Mouse (Mus musculus): Measurements from ENCODE around the gene Mpst. TPM values are rescaled to one million over a fixed set of nuclear protein-coding genes. Genes with fewer than 3 reads are reported as not detected.

The Mpst gene
- 1 to 10 TPM; 1.5 to 8.3 TPM for polyA plus RNA-seq (2017; shearing (Covaris generic))

GRCm38 (mm10) chr15:78406293-78406934 is at the start of gene Mpst:
TSS of gene Mpst (plus strand) at chr15:78406416.

GRCm38 (mm10) chr15:78395478-78395962 is 10.7 kb upstream of the Mpst start, which contains the start of gene Tex33:
TSS of gene Tex33 (minus strand) at chr15:78395912.

DNA sequence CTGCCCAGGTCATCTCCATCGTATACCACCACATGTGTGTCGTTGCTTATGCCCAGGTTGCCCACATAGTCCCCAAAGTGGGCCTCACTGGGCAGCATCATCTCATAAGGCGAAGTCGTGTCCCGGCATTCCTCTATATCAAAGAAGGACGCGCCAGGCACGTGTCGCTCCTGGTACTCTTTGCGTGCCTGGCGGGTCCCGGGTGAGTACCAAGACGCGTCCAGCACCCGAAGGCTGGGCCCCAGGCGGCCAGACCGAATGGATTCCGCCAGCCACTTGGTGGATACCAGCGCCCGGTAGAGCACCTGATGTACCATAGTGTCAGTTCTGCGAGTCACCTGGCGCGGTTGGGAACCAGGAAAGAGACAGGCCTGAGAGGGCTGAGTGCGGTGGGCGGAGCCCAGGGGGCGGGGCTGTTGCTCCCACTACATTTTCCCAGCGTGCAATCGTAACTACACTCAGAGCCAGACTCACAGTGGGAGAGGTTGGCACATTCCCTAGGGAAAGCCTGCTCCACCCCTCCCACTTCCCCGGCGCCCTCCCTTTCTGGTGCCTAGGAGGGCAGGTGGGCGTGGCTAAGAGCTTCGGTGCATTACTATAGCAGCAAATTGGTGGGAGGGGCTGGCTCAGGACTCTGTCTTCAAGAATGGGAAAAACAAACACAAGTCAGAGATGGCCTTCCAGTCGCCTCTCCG is 552 bp upstream of the Mpst start, which contains the start of gene Tst:
Gene Tst (minus strand): TSS at position 391 of the 695 bp plus-strand sequence.

DNA sequence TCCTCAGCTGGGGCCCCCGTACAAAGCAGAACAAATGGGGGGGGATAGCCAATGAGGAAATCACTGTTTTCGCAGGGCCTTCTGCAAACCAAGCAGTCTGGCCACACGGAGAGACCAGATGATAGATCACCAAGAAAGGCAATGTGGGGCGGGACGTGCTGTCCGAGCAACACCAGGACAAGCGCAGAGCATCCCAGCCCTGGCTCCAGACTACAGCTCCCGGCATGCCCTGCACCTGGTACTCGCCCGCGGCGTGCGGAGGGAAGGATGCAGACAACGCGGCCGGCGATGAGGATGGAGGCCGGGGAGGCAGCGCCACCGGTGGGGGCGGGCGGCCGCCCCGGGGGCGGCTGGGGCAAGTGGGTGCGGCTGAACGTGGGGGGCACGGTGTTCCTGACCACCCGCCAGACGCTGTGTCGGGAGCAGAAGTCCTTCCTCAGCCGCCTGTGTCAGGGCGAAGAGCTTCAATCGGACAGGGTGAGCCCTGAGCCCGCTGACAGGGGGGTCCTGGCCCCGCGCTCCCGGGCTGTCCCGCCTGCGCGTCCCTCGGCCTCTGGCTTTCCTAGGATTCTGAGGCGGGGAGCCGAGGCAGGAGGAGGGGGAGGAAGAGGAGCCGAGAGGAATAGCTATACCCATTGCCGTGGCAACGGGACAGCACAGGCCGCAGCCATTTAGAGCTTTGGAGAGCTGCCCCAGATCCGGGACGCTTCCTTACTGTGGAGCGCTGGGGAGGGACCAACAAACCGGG is 22.3 kb downstream of the Mpst start, which contains the start of gene Kctd17:
Gene Kctd17 (plus strand): TSS at position 174 of the 748 bp plus-strand sequence.

Other genes with a start within 250 kb of the Mpst start
- gene Ift27, start 232.3 kb upstream of the Mpst start, polyA plus RNA-seq (2017; shearing (Covaris generic)), result 10 to 100 TPM; 58.7 to 62.5 TPM
- gene Pvalb, start 200.0 kb upstream of the Mpst start, polyA plus RNA-seq (2017; shearing (Covaris generic)), result not detected
- gene Ncf4, start 161.6 kb upstream of the Mpst start, polyA plus RNA-seq (2017; shearing (Covaris generic)), result 100 to 1,000 TPM; 223 to 226 TPM
- under 1 TPM in 1 of 2 experiments, not detected in 1; 0.10 TPM for gene Csf2rb2, start 100.7 kb upstream of the Mpst start, polyA plus RNA-seq (2017; shearing (Covaris generic))
- gene Csf2rb, start 80.7 kb upstream of the Mpst start, polyA plus RNA-seq (2017; shearing (Covaris generic)), result 1 to 10 TPM in 1 of 2 experiments, under 1 TPM in 1; 0.95 to 3.7 TPM
- gene Tex33, start 10.5 kb upstream of the Mpst start, polyA plus RNA-seq (2017; shearing (Covaris generic)), result not detected
- under 1 TPM; 0.17 to 0.87 TPM for gene Tst, start 509 bp upstream of the Mpst start, polyA plus RNA-seq (2017; shearing (Covaris generic))
- gene Kctd17, start 22.1 kb downstream of the Mpst start, polyA plus RNA-seq (2017; shearing (Covaris generic)), result 10 to 100 TPM; 12.6 to 37.3 TPM
- gene Tmprss6, start 62.2 kb downstream of the Mpst start, polyA plus RNA-seq (2017; shearing (Covaris generic)), result under 1 TPM in 1 of 2 experiments, not detected in 1; 0.45 TPM
- 1,000 to 10,000 TPM in 1 of 2 experiments, 100 to 1,000 TPM in 1; 363 to 1,113 TPM for gene Il2rb, start 88.9 kb downstream of the Mpst start, polyA plus RNA-seq (2017; shearing (Covaris generic))
- gene C1qtnf6, start 125.0 kb downstream of the Mpst start, polyA plus RNA-seq (2017; shearing (Covaris generic)), result 10 to 100 TPM in 1 of 2 experiments, under 1 TPM in 1; 0.47 to 10.7 TPM
- gene Sstr3, start 138.3 kb downstream of the Mpst start, polyA plus RNA-seq (2017; shearing (Covaris generic)), result not detected
- 1,000 to 10,000 TPM; 2,622 to 2,716 TPM for gene Rac2, start 166.4 kb downstream of the Mpst start, polyA plus RNA-seq (2017; shearing (Covaris generic))
- 100 to 1,000 TPM; 314 to 394 TPM for gene Cyth4, start 190.6 kb downstream of the Mpst start, polyA plus RNA-seq (2017; shearing (Covaris generic))

Data from inflammation-experienced regulatory T-cells (primary cell).